Mouse (Mus musculus): ENCODE data around the gene Tnk2.

DNA sequence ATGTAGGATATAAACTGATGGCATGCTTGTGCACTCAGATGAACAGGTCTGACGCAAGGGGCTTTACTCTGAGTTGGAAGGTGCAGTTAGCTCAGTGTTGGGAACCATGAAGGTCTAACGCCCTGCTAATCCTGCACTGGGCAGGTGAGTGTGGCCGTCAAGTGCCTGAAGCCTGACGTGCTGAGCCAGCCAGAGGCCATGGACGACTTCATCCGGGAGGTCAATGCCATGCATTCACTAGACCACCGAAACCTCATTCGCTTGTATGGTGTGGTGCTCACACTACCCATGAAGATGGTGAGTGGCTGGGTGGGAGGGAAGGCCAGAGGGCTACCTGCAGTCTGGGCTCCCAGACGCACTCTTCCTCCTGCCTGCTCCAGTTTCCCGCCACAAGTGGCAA, 25.6 kb downstream of the Tnk2 start:
- no peak for TF ChIP-seq POLR2A (IDR thresholded peaks at IDR 0.05; ENCODE audit: extremely low read depth, insufficient read depth, low read length)
- no peak for TF ChIP-seq CTCF (IDR thresholded peaks at IDR 0.05; ENCODE audit: low read depth, low read length)

Data from liver, adult 2 months (tissue).